Mouse (Mus musculus): Measurements from ENCODE around the gene Gpr173.

GRCm38 (mm10) chrX:152368397-152369273 is at the start of gene Gpr173:
- TF ChIP-seq POLR2A (IDR thresholded peaks at IDR 0.05; ENCODE audit: insufficient read depth, low read length) = no peak
- no peak for TF ChIP-seq CTCF (IDR thresholded peaks at IDR 0.05; ENCODE audit: low read depth, low read length)
- TF ChIP-seq EP300 (IDR thresholded peaks at IDR 0.05; ENCODE audit: insufficient read depth, low read depth, low read length) = no peak
